Mouse (Mus musculus): ENCODE results near the gene Cdh22.

Cdh22 gene

DNA sequence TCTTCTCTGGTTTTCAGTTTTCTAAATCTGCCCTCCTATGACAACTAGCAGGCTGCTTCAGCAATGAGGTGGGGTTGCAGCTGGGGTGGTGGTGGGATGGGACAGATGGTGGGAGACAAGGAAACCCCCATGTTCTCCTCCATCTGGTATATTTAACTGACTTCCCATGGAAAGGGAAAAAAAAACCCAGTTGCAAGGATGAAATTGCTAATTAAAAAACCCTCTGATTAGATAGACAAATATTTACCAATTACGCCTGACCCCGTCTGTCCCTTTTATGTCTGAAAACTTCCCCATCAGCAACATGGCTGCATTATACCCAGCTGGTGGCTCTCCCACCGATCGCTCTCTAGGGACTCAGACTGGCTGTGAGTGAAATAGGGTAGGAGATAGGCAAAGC lies 148.0 kb downstream of the Cdh22 start:
- DNase-seq (ENCODE audit: low spot score in 2 of 2): no peak

DNA sequence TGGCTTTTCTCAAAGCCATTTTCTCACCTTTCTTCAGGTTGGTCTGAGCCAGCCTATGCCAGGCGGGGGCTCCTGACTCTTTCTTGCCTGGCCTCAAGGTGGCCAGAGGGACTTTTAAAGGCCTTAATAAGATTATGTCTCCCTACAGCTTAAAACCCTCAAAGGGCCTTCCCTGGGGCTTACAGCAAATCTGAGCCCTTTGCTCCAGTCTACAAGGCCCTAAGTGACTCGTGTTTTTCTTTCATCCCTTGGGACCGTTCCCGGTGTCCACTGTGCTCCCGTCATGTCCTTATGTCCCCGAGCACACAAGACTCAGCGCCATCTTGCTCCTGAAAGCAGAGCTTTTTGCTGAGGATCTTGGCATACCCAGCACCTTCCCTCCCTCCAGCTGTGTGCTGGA lies 153.4 kb downstream of the Cdh22 start:
- DNase-seq (ENCODE audit: low spot score in 2 of 2): no peak

DNA sequence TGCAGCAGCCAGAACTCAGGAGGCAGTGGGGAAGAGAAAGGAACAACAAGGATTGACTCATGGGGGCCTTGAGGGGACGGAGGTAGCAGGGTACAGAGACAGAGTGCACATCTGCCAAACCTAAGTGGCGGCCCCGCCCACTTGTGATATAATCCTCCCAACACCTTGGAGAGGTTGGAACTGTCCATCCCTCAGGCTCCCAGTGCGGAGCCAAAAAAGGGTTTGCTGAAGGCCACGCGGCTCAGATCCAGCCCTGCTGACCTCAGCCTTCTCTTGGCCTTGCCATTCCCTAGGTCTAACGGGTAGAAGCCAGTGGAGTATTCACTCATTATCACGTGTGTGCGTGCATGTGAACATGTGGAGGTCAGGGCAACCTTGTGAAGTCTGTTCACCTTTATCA lies 154.0 kb downstream of the Cdh22 start:
- DNase-seq (ENCODE audit: low spot score in 2 of 2): no peak

DNA sequence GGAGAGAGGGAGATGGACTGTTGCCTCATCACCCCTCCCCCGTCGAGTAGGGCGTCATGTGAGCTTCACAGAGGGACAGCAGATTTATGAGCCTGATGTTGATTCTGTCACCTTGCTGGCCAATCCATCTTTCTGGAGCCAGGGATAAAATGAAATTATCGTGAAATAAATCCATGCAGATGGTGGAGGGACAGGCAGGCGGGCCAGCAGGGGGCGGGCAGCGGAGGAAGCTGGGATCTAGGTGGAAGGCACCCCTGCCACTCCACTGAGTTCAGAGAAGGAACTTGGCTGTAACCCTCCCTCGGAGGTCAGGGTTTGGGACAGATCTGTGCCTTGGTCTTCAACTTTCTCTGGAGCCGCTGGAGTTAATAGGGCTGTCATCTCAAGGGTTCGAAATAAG lies 156.0 kb downstream of the Cdh22 start:
- no peak for DNase-seq (ENCODE audit: low spot score in 2 of 2)

DNA sequence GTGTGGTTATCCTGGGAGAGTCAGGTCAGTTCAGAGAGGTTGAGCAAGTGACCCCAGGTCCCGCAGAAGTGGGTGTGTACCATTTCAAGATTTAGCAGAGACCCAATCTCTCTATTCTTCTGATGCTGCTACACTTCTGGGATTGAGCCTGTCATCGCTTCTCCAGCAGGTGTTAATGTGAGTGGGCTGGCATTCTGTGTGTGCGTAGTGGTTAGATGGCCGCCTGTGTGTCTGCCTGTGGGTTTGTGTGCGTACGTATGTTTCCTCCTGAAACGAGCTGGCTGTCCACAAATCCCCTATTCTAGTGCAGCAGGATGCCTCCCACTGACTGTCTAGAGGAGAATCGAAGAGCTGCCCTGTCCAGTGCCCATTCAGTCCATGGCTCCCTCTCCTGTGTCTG lies 156.6 kb downstream of the Cdh22 start:
- DNase-seq (ENCODE audit: low spot score in 2 of 2): no peak

DNA sequence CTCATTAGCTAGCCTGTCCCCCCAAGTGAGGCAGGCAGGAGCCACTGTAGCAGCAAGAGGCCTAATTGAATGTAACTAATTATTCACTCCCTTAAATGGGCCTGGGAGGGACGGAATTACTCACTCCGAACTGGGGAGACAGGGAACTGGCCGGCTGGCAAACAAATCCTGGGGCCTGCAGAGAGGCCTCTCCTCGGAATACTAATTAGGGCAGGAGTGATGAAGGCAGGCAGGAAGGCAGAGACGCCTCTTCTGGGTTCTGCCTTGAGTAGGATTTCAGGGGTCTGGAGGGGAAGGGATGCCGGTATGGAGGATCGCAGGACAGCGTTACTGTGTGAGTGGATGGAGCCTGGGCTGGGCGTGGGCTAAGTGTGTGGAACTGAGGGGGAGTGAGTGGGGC lies 157.6 kb downstream of the Cdh22 start:
- no peak for DNase-seq (ENCODE audit: low spot score in 2 of 2)

DNA sequence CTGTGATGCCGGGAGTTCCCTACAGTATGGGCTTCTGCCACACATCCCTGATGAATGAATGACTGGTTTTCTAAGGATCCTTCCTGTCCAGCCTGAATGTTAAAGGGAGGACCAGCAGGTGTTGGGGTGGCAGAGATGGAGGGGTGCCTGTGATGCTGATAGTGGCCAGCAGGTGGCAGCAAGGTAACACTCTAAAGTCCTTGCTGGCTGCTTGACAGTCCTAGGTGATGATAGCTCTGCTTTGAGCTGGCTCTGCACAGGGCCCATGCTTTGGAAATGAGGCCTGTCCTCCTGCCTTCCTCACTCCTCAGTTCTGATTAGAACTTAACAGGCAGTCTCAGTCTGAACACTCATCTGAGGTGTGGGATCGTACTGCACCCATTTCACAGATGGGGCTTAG lies 159.7 kb downstream of the Cdh22 start:
- peak; percentile 58 to 73 for DNase-seq (ENCODE audit: low spot score in 2 of 2)

DNA sequence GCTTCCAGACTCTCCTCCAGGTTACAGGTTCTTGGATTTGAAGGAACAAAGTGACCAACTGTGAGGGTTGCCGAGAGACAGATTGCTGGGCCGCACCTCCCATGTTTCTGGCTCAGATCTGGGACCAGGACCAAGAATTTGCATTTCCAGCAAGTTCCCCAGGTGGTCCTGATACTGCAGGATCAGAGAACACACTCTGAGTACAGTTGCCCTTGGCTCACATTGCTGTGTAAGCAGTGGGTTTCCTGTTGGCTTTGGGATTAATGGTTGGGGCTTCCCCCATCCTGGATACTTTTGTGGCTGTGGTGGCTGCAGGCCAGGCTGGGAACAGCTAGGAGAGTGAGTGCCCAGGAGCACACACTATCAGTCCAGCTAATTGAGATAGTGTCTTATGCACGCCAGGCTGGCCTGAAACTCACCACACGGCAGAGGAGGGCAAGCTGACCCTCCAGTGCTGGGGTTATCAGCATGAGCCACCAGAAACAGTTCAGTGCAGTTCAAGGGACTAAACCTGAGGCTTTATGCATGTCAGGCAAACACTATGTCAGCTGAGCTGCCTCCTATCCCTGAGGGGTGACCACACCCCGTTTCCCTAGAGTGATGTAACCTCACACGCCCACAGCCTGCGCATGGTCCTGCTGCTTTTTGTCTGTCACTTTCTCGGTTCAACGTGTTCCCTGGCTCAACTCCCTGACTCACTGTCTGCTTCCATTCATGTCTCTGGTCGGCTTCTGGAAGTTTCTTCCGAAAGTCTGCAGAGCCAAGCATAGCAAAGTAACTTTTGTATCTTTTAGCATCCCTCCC lies 160.4 kb downstream of the Cdh22 start:
- DNase-seq (ENCODE audit: low spot score in 2 of 2): peak in 1 of 2 experiments; percentile 6

DNA sequence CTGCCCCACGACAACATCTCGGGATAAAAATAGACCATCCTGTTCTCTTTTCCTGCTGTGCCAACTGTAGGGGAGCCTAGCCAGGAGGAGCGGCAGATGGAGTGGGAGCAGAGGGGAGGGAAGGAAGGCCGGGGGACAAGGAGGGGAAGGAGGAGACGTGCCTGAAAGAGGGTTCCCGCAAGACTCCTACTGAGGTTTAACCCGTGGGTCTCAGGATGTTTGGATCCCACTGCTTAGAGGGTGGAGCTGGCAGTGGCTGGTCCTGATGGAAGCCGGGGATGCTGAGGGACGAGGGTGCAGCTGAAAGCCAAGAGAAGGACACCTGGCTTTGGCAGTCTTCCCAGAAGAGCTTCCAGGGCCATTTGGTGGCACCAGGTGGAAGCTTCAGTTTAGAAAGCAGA lies 161.3 kb downstream of the Cdh22 start:
- no peak for DNase-seq (ENCODE audit: low spot score in 2 of 2)

DNA sequence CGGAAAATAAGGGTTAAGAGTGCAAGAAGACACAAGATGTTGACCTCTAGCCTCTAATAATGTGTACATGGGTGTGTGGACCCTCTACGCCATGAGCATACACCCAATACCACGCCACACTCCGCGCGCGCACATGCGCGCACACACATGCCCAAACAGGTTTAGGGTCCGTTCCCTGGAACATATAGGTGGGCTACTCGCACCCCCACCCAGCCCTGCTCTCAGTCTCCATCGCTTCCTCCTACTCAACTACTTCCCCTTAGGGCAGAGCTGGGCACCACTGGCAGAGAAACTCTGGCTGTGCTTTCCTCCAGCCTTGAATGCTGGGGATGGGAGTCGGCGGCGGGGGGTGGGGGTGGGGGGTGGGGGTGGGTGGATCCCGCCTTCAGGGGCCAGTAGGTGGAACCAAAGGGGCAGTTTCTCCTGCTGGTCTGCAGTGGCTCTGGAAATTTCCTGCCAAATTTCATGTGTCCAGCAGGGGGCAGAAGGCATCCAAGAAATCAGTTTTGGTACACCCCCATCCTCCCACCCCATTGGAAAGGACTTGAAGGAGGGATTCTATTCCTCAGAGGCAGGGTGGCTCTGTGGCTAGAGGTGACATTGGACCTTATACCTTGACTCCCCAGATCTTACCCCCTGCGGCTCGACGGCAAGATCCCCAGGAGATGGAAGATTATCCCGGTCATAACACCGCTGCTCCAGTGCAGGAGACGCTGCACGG lies 164.4 kb downstream of the Cdh22 start:
- peak; percentile 12 to 50 for DNase-seq (ENCODE audit: low spot score in 2 of 2)

DNA sequence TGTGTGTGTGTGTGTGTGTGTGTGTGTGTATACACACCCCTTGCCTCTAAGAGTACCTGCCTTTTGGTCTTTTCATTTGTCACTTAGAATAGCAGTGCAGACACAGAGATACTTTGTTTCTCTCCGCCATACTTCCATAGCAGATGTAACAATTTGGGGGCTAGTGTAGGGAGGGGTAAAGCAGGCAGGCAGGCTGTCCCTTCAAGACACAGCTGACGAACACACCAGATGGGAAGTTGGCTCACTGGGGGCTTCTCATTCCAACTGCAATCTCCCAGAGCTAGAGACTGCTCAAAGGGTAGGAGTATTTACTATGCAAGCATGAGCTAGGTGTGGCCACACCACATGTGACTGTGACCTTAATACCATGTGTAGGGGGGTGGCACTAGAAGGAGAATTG lies 165.8 kb downstream of the Cdh22 start:
- DNase-seq (ENCODE audit: low spot score in 2 of 2): no peak

DNA sequence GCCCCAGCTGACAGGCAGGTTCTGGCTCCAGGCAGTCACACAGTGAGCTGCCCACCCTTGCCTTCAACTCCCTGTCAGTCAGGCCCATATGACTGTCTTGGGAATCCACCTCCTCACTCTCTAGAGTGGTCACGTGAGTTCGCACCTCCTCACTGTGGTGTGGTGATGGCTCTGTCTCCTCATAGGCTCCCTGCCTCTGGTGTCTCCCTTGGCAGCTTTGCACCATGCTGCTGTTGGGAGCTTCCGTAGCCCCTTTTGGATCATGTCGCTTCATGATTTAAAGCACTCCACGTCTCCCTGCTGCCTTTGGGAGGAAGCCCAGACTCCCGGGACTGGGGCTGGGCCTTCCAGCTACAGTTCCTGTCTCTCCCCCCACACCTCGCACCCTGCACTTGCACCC lies 170.2 kb downstream of the Cdh22 start:
- no peak for DNase-seq (ENCODE audit: low spot score in 2 of 2)

DNA sequence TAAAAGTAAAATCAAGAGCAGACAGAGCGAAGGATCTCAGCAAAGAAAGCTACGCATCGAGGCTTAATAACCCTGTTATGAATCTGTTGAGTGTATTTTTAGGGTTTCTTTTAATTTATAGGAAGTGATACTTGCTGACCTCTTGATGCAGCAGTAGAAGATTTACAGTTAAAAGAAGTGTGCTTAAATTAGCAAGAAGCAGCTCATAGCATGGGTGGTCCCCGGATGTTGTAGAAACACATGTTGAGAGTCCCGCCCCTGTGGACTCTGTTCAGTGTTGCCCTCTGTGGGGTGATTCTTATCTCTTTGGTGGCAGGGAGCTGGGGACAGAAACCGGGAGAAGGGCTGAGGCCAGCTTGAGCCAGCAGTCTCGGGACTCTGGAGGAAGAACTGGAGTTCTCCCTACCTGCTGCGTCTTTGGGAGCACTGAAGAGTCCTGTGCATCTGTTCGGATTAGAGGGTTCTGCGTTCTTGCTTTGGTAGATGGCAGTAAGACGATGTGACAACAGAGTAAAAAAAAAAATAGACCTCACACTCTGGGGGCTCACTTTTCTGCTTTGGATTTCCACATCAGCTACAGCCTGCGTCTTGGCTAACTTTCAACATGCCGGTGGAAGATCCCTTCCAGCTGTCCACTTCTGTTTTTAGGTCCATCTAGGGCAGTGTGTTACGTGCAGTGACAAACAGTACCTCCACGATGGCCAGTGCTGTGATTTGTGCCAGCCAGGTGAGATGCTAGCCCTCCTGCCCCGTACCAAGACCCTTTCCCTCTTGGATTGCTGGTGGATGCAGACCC lies 172.8 kb downstream of the Cdh22 start:
- DNase-seq (ENCODE audit: low spot score in 2 of 2): peak in 1 of 2 experiments; percentile 7
